Mouse (Mus musculus) heart, embryonic 13.5 days (tissue): ENCODE measurements around the gene Tsks. TPM values are rescaled to one million over a fixed set of nuclear protein-coding genes. Genes with fewer than 3 reads are reported as not detected.

Source experiments
- ATAC-seq: fragments of 200-750 bp; cut with Nextera tagmentation; 2 replicates; pipeline ENCODE4 v1.8.0; 2017; ENCODE audit warnings: moderate TSS enrichment; ENCODE audit not compliant: insufficient number of reproducible peaks, low FRiP score, low TSS enrichment; ENCODE audit errors: extremely low read depth
- H3K27ac ChIP-seq: fragments of 300-500 bp; sonication (generic); replicated peaks from 2 replicates; pipeline ENCODE4 v1.5.1; 2015; ENCODE audit warnings: moderate library complexity, mild to moderate bottlenecking, inconsistent platforms
- H3K27me3 ChIP-seq: fragments of 300-500 bp; sonication (generic); replicated peaks from 2 replicates; pipeline ENCODE4 v1.6.1; 2015; ENCODE audit warnings: mild to moderate bottlenecking, inconsistent platforms
- H3K36me3 ChIP-seq: fragments of 300-500 bp; sonication (generic); 2 replicates; pipeline ENCODE4 v1.6.1; 2015; ENCODE audit warnings: mild to moderate bottlenecking, inconsistent platforms
- H3K4me1 ChIP-seq: fragments of 300-500 bp; sonication (generic); 2 replicates; pipeline ENCODE4 v1.6.1; 2015; ENCODE audit warnings: inconsistent platforms
- H3K4me2 ChIP-seq: fragments of 300-500 bp; sonication (generic); 2 replicates; pipeline ENCODE4 v1.6.1; 2015; ENCODE audit warnings: inconsistent platforms, mild to moderate bottlenecking, moderate library complexity
- H3K4me3 ChIP-seq: fragments of 300-500 bp; sonication (generic); 2 replicates; pipeline ENCODE4 v1.5.1; 2015; ENCODE audit warnings: moderate library complexity, mild to moderate bottlenecking, inconsistent platforms
- H3K9ac ChIP-seq: fragments of 300-500 bp; sonication (generic); 2 replicates; pipeline ENCODE4 v1.6.1; 2015; ENCODE audit warnings: inconsistent platforms, mild to moderate bottlenecking, moderate library complexity
- H3K9me3 ChIP-seq: fragments of 300-500 bp; sonication (generic); 2 replicates; pipeline ENCODE4 v1.6.1; 2016; ENCODE audit warnings: inconsistent platforms
- WGBS: fragments of 180-500 bp; shearing (Covaris S2); methylation state at CpG from one replicate; pipeline ENCODE4 v1.1.7; 2015; ENCODE audit warnings: mixed read lengths; 5-methylcytosine and 5-hydroxymethylcytosine counted together
- polyA plus RNA-seq: library from polyadenylated mRNA; unstranded; fragments of >200 nt; fragmentation: Nextera tagmentation; extraction: Ambion mirVana; gene quantifications from 2 replicates; pipeline ENCODE4 v1.2.1, GENCODE M21; 2015

Gene Tsks
- polyA plus RNA-seq, 1 experiment from 2014 or later = 0.11 TPM

GRCm38 (mm10) chr7:44999753-45000152 is 56.7 kb downstream of the Tsks start:
- no peak for ATAC-seq
- H3K4me1 ChIP-seq = peaks cover 51% of the 10 kb centered on the region
- H3K36me3 ChIP-seq = peaks cover 67% of the 10 kb centered on the region
- H3K9ac ChIP-seq = peak overlapping the region; percentile 34
- no peaks in the 10 kb centered on the region for H3K9me3 ChIP-seq
- H3K4me3 ChIP-seq = peak overlapping the region; percentile 62
- no peaks in the 10 kb centered on the region for H3K27me3 ChIP-seq
- peak overlapping the region; percentile 5 for H3K27ac ChIP-seq
- WGBS = 54% methylated on average over 11 of the region's 11 CpGs
- peak overlapping the region; percentile 92 for H3K4me2 ChIP-seq

DNA sequence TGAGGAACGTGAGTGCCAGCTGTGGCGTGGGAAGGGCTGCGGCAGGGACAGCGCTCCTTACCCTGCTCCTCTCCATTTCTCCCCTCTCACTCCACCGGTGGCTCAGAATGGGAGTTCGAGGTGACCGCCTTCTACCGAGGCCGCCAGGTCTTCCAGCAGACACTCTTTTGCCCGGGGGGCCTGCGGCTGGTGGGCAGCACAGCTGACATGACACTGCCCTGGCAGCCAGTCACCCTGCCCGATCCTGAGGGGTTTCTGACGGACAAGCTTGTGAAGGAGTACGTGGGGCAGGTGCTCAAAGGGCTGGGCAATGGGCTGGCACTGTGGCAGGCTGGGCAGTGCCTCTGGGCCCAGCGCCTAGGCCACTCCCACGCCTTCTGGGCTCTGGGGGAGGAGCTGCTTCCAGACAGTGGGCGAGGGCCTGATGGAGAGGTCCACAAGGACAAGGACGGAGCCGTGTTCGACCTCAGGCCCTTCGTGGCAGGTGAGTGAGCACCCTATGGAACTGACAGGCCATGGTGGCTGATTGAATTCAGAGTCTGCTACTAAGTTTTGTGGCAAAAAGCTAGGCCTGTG is 57.6 kb downstream of the Tsks start:
- WGBS = 81% methylated on average over 21 of the region's 21 CpGs
- no peak overlapping the region for H3K4me2 ChIP-seq

DNA sequence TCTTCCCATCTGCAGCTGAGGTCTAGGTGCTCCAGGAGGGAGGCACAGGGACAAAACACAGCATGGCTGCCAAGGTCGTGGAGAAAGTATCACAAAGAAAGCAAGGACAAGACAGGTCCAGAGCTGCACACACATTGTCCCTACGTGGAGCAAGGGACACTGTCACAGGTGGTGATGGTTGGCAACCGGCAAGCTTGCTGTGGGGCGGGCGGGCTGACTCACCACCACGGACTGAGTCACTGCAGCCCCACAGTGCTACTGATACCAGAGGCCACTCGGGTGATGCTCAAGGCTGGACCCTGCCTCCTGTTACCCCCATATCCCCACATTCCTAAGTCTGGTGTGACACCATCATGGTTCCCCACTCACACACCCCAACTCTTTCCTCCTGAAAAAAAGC is 59.4 kb downstream of the Tsks start:
- no peak for ATAC-seq
- 72% methylated on average over 7 of the region's 7 CpGs for WGBS

More for the DNA sequence above, 57.6 kb downstream of the Tsks start:
- Histone ChIP-seq H3K27ac (peak overlapping the region; percentile 5; the same call in 1 of the 2 replicates), H3K4me3 (no peak overlapping the region), H3K9me3 (no peaks in the 10 kb centered on the region), H3K36me3 (peaks cover 67% of the 10 kb centered on the region), H3K4me1 (peaks cover 59% of the 10 kb centered on the region), H3K9ac (peak overlapping the region; percentile 50), H3K27me3 (no peaks in the 10 kb centered on the region)
- no peak for ATAC-seq

DNA sequence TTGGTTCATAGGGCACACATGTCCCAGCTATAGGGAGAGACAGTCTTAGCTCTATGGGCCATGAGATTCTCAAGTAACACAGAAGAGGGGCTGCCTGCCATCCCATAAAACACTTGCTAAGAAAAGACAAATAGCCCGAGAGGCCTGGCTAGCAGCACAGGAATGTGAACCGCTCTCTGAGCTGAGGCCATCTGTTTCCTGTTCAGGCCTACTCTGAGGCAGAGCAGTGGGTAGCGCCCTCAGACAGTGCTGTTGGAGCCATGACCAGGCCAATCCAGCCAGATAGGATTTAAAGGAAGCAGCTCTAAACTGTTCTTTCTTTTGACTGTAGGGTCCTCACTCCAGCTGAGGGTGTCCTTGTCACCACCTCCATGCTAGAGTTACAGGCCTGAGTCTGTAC is 61.5 kb downstream of the Tsks start:
- no peak overlapping the region for H3K9ac ChIP-seq
- no peak overlapping the region for H3K4me2 ChIP-seq
- H3K36me3 ChIP-seq = peaks cover 100% of the 10 kb centered on the region
- H3K4me1 ChIP-seq = peaks cover 33% of the 10 kb centered on the region
- ATAC-seq = no peak
- H3K4me3 ChIP-seq = no peak overlapping the region
- H3K27me3 ChIP-seq = no peaks in the 10 kb centered on the region
- peak overlapping the region; percentile 43; the same call in 1 of the 2 replicates for H3K27ac ChIP-seq
- WGBS = 52% methylated on average over 3 of the region's 3 CpGs
- H3K9me3 ChIP-seq = no peaks in the 10 kb centered on the region

More for the DNA sequence above, 59.4 kb downstream of the Tsks start:
- Histone ChIP-seq H3K27me3 (no peaks in the 10 kb centered on the region), H3K36me3 (peaks cover 80% of the 10 kb centered on the region), H3K27ac (no peak overlapping the region), H3K4me3 (no peak overlapping the region), H3K4me1 (peaks cover 48% of the 10 kb centered on the region), H3K9me3 (no peaks in the 10 kb centered on the region), H3K4me2 (no peak overlapping the region), H3K9ac (peak overlapping the region; percentile 24; the same call in 1 of the 2 replicates)

GRCm38 (mm10) chr7:45005321-45005992 is 62.5 kb downstream of the Tsks start:
- Histone ChIP-seq H3K4me3 (no peak overlapping the region), H3K27ac (0 out of 2 replicates have a peak overlapping the region, but pooled peaks have one; percentile 28), H3K4me2 (no peak overlapping the region), H3K36me3 (peaks cover 100% of the 10 kb centered on the region), H3K4me1 (peaks cover 25% of the 10 kb centered on the region), H3K9ac (peak overlapping the region; percentile 52; the same call in 1 of the 2 replicates), H3K27me3 (no peaks in the 10 kb centered on the region), H3K9me3 (no peaks in the 10 kb centered on the region)
- no peak for ATAC-seq
- WGBS = 85% methylated on average over 6 of the region's 6 CpGs

DNA sequence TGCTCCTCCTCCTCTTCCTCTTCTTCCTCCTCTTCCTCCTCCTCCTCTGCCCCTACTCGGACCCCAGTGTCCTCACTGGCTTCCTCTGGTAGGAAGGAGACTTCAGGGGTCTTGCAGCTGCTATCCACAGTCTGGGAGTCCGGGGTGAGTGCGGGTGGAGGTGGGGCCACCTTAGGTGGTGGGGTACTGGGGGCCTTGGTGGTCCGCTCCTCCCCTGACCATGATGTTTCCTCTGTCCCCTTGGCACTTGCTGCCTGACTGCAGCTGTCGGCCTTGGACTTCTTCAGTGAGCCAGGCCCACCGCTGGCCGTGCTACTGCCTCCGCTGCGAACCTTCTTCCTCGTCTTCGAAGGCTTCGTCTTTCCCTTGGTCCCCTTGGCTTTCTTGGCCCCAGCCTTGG is 63.5 kb downstream of the Tsks start:
- Histone ChIP-seq H3K4me2 (no peak overlapping the region), H3K27ac (no peak overlapping the region), H3K4me1 (peaks cover 18% of the 10 kb centered on the region), H3K9ac (no peak overlapping the region), H3K4me3 (no peak overlapping the region), H3K27me3 (no peaks in the 10 kb centered on the region), H3K36me3 (peaks cover 100% of the 10 kb centered on the region), H3K9me3 (no peaks in the 10 kb centered on the region)
- ATAC-seq = no peak
- WGBS = 96% methylated on average over 12 of the region's 12 CpGs

DNA sequence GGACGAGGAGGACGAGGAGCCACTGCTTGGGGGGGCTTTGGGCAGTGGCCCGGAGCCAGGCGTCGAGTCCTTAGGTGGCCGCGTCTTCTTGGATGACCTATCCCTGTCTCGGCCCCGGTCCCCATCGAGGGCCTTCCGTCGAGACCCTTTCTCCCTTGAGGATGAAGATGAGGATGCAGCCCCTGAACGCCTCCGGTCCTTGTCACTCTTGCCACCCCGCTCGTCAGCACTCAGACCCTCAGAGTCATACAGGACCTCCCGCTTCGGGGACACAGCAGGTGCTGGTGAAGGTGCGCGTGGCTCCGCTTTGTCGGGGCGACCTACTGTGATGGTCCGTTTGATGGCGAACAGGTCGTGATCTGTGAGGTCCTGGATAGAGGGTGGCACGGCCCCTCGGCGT is 64.1 kb downstream of the Tsks start:
- no peak for ATAC-seq
- no peaks in the 10 kb centered on the region for H3K9me3 ChIP-seq
- peaks cover 100% of the 10 kb centered on the region for H3K36me3 ChIP-seq
- H3K4me3 ChIP-seq = no peak overlapping the region
- no peak overlapping the region for H3K4me2 ChIP-seq
- H3K4me1 ChIP-seq = peaks cover 18% of the 10 kb centered on the region
- H3K27ac ChIP-seq = no peak overlapping the region
- no peak overlapping the region for H3K9ac ChIP-seq
- H3K27me3 ChIP-seq = no peaks in the 10 kb centered on the region
- 93% methylated on average over 29 of the region's 29 CpGs for WGBS

Other genes starting within 250 kb of the Tsks start
- gene Izumo2, start 234.5 kb upstream of the Tsks start, polyA plus RNA-seq = not detected in 2 replicates
- 30.7 and 34.7 TPM in 2 replicates for gene Vrk3, start 194.8 kb upstream of the Tsks start, polyA plus RNA-seq
- gene Zfp473, start 192.2 kb upstream of the Tsks start, polyA plus RNA-seq = 0.55 and 0.62 TPM in 2 replicates
- gene Nup62, start 127.1 kb upstream of the Tsks start, polyA plus RNA-seq = 77.5 and 80.3 TPM in 2 replicates
- gene Il4i1, start 126.8 kb upstream of the Tsks start, polyA plus RNA-seq = 0.51 and 0.70 TPM in 2 replicates
- 2.4 and 2.7 TPM in 2 replicates for gene Atf5, start 126.5 kb upstream of the Tsks start, polyA plus RNA-seq
- 96.5 and 101 TPM in 2 replicates for gene Akt1s1, start 94.2 kb upstream of the Tsks start, polyA plus RNA-seq
- 56.1 and 57.0 TPM in 2 replicates for gene Tbc1d17, start 94.1 kb upstream of the Tsks start, polyA plus RNA-seq
- gene Pnkp, start 86.1 kb upstream of the Tsks start, polyA plus RNA-seq = 24.0 and 24.3 TPM in 2 replicates
- 256 and 266 TPM in 2 replicates for gene Ptov1, start 73.4 kb upstream of the Tsks start, polyA plus RNA-seq
- 72.6 and 73.1 TPM in 2 replicates for gene Med25, start 50.5 kb upstream of the Tsks start, polyA plus RNA-seq
- 13.6 and 14.6 TPM in 2 replicates for gene Fuz, start 47.1 kb upstream of the Tsks start, polyA plus RNA-seq
- 55.5 and 56.8 TPM in 2 replicates for gene Ap2a1, start 13.7 kb upstream of the Tsks start, polyA plus RNA-seq
- gene Cpt1c, start 31.6 kb downstream of the Tsks start, polyA plus RNA-seq = 9.8 and 10.3 TPM in 2 replicates
- 438 and 486 TPM in 2 replicates for gene Prmt1, start 43.4 kb downstream of the Tsks start, polyA plus RNA-seq
- gene Irf3, start 54.4 kb downstream of the Tsks start, polyA plus RNA-seq = 63.6 and 68.1 TPM in 2 replicates
- gene Bcl2l12, start 55.5 kb downstream of the Tsks start, polyA plus RNA-seq = 36.0 and 36.3 TPM in 2 replicates
- 27.0 and 27.1 TPM in 2 replicates for gene Scaf1, start 73.2 kb downstream of the Tsks start, polyA plus RNA-seq
- 71.6 and 82.6 TPM in 2 replicates for gene Rras, start 74.8 kb downstream of the Tsks start, polyA plus RNA-seq
- gene Prr12, start 109.7 kb downstream of the Tsks start, polyA plus RNA-seq = 6.8 and 7.1 TPM in 2 replicates
- 46.6 and 49.6 TPM in 2 replicates for gene Nosip, start 119.2 kb downstream of the Tsks start, polyA plus RNA-seq
- gene Prrg2, start 119.5 kb downstream of the Tsks start, polyA plus RNA-seq = 12.5 and 13.6 TPM in 2 replicates
- gene Rcn3, start 149.0 kb downstream of the Tsks start, polyA plus RNA-seq = 271 and 277 TPM in 2 replicates
- 38.0 and 38.1 TPM in 2 replicates for gene Fcgrt, start 160.6 kb downstream of the Tsks start, polyA plus RNA-seq
- gene Rps11, start 181.2 kb downstream of the Tsks start, polyA plus RNA-seq = 982 and 1,095 TPM in 2 replicates
- gene Rpl13a, start 185.6 kb downstream of the Tsks start, polyA plus RNA-seq = 688 and 785 TPM in 2 replicates
- 0.17 TPM in 1 of 2 replicates, not detected in the other for gene Gm45713, start 193.0 kb downstream of the Tsks start, polyA plus RNA-seq
- 0.88 and 1.0 TPM in 2 replicates for gene Flt3l, start 193.2 kb downstream of the Tsks start, polyA plus RNA-seq
- 82.2 and 89.3 TPM in 2 replicates for gene Pih1d1, start 211.1 kb downstream of the Tsks start, polyA plus RNA-seq
- gene Aldh16a1, start 211.4 kb downstream of the Tsks start, polyA plus RNA-seq = 31.8 and 33.4 TPM in 2 replicates
- gene Slc17a7, start 220.7 kb downstream of the Tsks start, polyA plus RNA-seq = 2.9 and 3.6 TPM in 2 replicates
- gene Gfy, start 236.4 kb downstream of the Tsks start, polyA plus RNA-seq = not detected in 2 replicates
- not detected in 2 replicates for gene Pth2, start 237.8 kb downstream of the Tsks start, polyA plus RNA-seq